Mouse (Mus musculus) neural tube, embryonic 15.5 days (tissue): ENCODE measurements around the gene Nkpd1. TPM values are rescaled to one million over a fixed set of nuclear protein-coding genes. Genes with fewer than 3 reads are reported as not detected.

ENCODE experiments used
- ATAC-seq: fragments of 200-750 bp; cut with Nextera tagmentation; 2 replicates; pipeline ENCODE4 v1.8.0; 2017; ENCODE audit warnings: mild to moderate bottlenecking, moderate TSS enrichment, moderate library complexity; ENCODE audit not compliant: low FRiP score
- H3K27ac ChIP-seq: fragments of 300-500 bp; sonication (generic); replicated peaks from 2 replicates; pipeline ENCODE4 v1.5.1; 2015; ENCODE audit warnings: mild to moderate bottlenecking, inconsistent platforms
- H3K27me3 ChIP-seq: fragments of 300-500 bp; sonication (generic); replicated peaks from 2 replicates; pipeline ENCODE4 v1.6.1; 2015; ENCODE audit warnings: inconsistent platforms
- H3K36me3 ChIP-seq: fragments of 300-500 bp; sonication (generic); 2 replicates; pipeline ENCODE4 v1.6.1; 2015; ENCODE audit warnings: inconsistent platforms
- H3K4me1 ChIP-seq: fragments of 300-500 bp; sonication (generic); 2 replicates; pipeline ENCODE4 v1.6.1; 2015; ENCODE audit warnings: inconsistent platforms
- H3K4me2 ChIP-seq: fragments of 300-500 bp; sonication (generic); 2 replicates; pipeline ENCODE4 v1.6.1; 2015; ENCODE audit warnings: inconsistent platforms, mild to moderate bottlenecking, moderate library complexity
- H3K4me3 ChIP-seq: fragments of 300-500 bp; sonication (generic); replicated peaks from 2 replicates; pipeline ENCODE4 v1.5.1; 2015; ENCODE audit warnings: mild to moderate bottlenecking, inconsistent platforms
- H3K9ac ChIP-seq: fragments of 300-500 bp; sonication (generic); replicated peaks from 2 replicates; pipeline ENCODE4 v1.6.1; 2015; ENCODE audit warnings: mild to moderate bottlenecking, inconsistent platforms
- H3K9me3 ChIP-seq: fragments of 300-500 bp; sonication (generic); replicated peaks from 2 replicates; pipeline ENCODE4 v1.6.1; 2016; ENCODE audit warnings: inconsistent platforms
- WGBS: fragments of 180-500 bp; shearing (Covaris S2); methylation state at CpG from one replicate; pipeline ENCODE4 v1.1.7; 2015; ENCODE audit warnings: mixed read lengths; 5-methylcytosine and 5-hydroxymethylcytosine counted together
- polyA plus RNA-seq: library from polyadenylated mRNA; unstranded; fragments of >200 nt; fragmentation: Nextera tagmentation; extraction: Ambion mirVana; gene quantifications from 2 replicates; pipeline ENCODE4 v1.2.1, GENCODE M21; 2015

Gene Nkpd1
- polyA plus RNA-seq, 1 experiment from 2014 or later = 1.2 TPM

- H3K4me3 ChIP-seq = peak overlapping the region; percentile 35
- H3K9me3 ChIP-seq = no peaks in the 10 kb centered on the region
- H3K9ac ChIP-seq = peak overlapping the region; percentile 18; the same call in 1 of the 2 replicates
- H3K4me2 ChIP-seq = peak overlapping the region; percentile 59
- peaks cover 68% of the 10 kb centered on the region for H3K27me3 ChIP-seq
- WGBS = 6% methylated on average over 31 of the region's 31 CpGs
- H3K36me3 ChIP-seq = no peaks in the 10 kb centered on the region
- no peak overlapping the region for H3K27ac ChIP-seq
- no peak; the same call in 1 of the 2 replicates for ATAC-seq
- peaks cover 13% of the 10 kb centered on the region; the same call in 1 of the 2 replicates for H3K4me1 ChIP-seq
These were observed 28.1 kb upstream of the Nkpd1 start for GRCm38 (mm10) chr7:19489525-19489924.

- Histone ChIP-seq H3K4me3 (no peak overlapping the region), H3K9me3 (no peaks in the 10 kb centered on the region), H3K27ac (no peak overlapping the region), H3K4me1 (peaks cover 13% of the 10 kb centered on the region; the same call in 1 of the 2 replicates), H3K9ac (0 out of 2 replicates have a peak overlapping the region, but pooled peaks have one; percentile 8), H3K36me3 (no peaks in the 10 kb centered on the region), H3K4me2 (peak overlapping the region; percentile 37), H3K27me3 (peaks cover 66% of the 10 kb centered on the region)
- ATAC-seq = no peak
- 2% methylated on average over 26 of the region's 26 CpGs for WGBS
These were observed 25.9 kb upstream of the Nkpd1 start for GRCm38 (mm10) chr7:19491731-19492130.

DNA sequence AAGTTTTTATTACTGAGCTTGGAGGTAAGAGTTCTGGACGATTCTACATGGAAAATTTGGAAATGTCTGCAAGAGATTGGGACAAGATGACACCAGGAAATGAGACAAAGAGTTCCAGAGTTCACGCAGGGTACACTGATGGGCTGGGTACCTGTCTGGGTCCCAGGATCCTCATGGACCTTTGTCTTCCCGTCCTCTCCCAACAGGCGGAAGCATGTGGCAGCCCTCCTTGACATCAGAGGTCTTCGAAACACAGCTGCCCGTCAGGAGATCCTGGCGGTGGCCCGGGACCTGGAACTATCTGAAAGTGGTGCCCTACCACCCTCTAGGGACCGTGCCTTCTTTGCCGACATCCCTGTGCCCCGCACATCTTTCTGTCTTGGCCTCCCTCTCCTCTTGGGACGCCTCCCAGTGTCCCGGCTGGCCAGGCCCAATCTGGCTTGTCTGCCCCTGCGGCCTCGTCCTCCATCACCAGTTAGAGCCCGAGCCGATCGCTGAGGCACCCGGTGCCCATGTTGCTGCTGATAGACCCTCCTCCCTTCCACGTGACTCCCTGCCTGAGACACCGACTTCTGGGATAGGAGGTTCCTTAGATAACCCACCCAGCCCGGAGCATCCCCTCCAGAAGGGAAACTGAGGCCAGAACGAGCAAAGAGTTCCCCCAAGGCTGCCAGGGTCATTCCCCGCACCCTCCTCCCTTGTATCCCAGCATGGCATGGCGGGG, 22.7 kb upstream of the Nkpd1 start:
- ATAC-seq = no peak
- WGBS = 87% methylated on average over 25 of the region's 25 CpGs

DNA sequence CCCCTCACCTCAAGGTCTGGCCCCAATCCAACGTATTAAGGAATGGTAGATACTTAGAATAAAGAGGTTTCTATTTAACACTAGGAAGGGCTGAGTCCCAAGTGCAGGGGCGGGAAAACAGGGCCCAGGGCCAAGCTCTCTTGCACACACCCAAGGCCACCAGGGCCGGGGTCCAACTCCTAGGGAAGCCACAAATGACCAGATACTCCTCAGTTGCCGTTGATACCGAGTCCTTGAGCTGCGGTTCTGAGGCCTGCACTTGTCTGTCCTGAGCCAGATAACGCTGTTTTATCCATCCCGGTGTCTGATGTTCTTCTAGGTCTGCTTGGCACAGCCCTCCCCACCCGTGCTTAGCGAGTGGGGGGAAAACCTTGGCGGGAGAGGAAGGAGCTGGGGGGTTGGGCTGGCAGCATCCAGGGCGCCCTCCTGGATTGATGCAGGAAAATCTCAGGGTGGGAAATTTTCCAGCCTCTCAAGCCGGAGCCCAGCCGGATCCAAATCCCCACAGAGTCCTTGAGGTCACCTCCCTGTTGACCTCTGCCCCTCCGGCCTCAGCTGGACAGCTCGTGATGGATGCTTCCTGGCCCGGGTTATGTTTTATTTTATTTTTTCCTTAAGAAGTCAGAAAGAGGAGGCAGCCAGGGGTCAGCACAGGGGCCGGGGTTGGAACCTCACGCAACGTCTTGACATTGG, 22.0 kb upstream of the Nkpd1 start:
- 80% methylated on average over 20 of the region's 20 CpGs for WGBS
- Histone ChIP-seq H3K9ac (no peak overlapping the region), H3K4me2 (no peak overlapping the region), H3K36me3 (no peaks in the 10 kb centered on the region), H3K4me3 (no peak overlapping the region), H3K9me3 (no peaks in the 10 kb centered on the region), H3K27ac (no peak overlapping the region), H3K27me3 (peaks cover 30% of the 10 kb centered on the region), H3K4me1 (peaks cover 5% of the 10 kb centered on the region; the same call in 1 of the 2 replicates)
- no peak for ATAC-seq

More for the DNA sequence above, 22.7 kb upstream of the Nkpd1 start:
- H3K4me2 ChIP-seq = no peak overlapping the region
- no peak overlapping the region for H3K27ac ChIP-seq
- no peak overlapping the region for H3K9ac ChIP-seq
- H3K9me3 ChIP-seq = no peaks in the 10 kb centered on the region
- H3K4me3 ChIP-seq = no peak overlapping the region
- H3K36me3 ChIP-seq = no peaks in the 10 kb centered on the region
- H3K4me1 ChIP-seq = peaks cover 6% of the 10 kb centered on the region; the same call in 1 of the 2 replicates
- peaks cover 37% of the 10 kb centered on the region for H3K27me3 ChIP-seq

DNA sequence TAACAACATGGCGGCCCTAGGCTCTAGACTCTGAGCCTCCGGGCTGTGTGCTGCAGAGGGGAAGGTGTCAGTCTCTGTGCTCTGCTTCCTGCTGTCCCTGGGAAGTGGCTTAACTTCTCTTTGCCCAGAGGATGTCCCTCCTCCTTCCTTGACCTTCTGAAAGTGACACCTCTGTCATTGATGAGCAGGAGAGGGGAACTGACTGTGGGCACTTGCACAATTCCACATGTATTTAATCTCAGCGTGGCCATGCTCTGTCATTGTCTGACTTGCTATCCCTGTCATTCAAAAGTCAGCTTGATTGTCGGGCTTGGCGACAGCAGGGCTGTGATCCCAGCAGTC, 21.5 kb upstream of the Nkpd1 start:
- WGBS = 86% methylated on average over 5 of the region's 5 CpGs
- H3K4me3 ChIP-seq = no peak overlapping the region
- H3K27ac ChIP-seq = no peak overlapping the region
- H3K27me3 ChIP-seq = peaks cover 25% of the 10 kb centered on the region
- no peak for ATAC-seq
- no peaks in the 10 kb centered on the region for H3K9me3 ChIP-seq
- H3K9ac ChIP-seq = no peak overlapping the region
- no peaks in the 10 kb centered on the region for H3K36me3 ChIP-seq
- peaks cover 5% of the 10 kb centered on the region; the same call in 1 of the 2 replicates for H3K4me1 ChIP-seq
- no peak overlapping the region for H3K4me2 ChIP-seq

- H3K9me3 ChIP-seq = no peaks in the 10 kb centered on the region
- no peak overlapping the region for H3K27ac ChIP-seq
- H3K36me3 ChIP-seq = no peaks in the 10 kb centered on the region
- ATAC-seq = no peak
- no peak overlapping the region for H3K4me3 ChIP-seq
- no peaks in the 10 kb centered on the region; the same call in 1 of the 2 replicates for H3K4me1 ChIP-seq
- no peak overlapping the region for H3K9ac ChIP-seq
- peaks cover 6% of the 10 kb centered on the region; the same call in 1 of the 2 replicates for H3K27me3 ChIP-seq
- WGBS = 91% methylated on average over 4 of the region's 4 CpGs
- H3K4me2 ChIP-seq = no peak overlapping the region
These were observed 19.3 kb upstream of the Nkpd1 start for GRCm38 (mm10) chr7:19498326-19498725.

- no peaks in the 10 kb centered on the region for H3K27me3 ChIP-seq
- no peaks in the 10 kb centered on the region for H3K36me3 ChIP-seq
- no peak overlapping the region for H3K4me2 ChIP-seq
- H3K9ac ChIP-seq = no peak overlapping the region
- WGBS = 74% methylated on average over 12 of the region's 12 CpGs
- H3K4me3 ChIP-seq = no peak overlapping the region
- no peaks in the 10 kb centered on the region for H3K9me3 ChIP-seq
- H3K27ac ChIP-seq = no peak overlapping the region
- H3K4me1 ChIP-seq = no peaks in the 10 kb centered on the region; the same call in 1 of the 2 replicates
- no peak for ATAC-seq
These were observed 16.9 kb upstream of the Nkpd1 start for GRCm38 (mm10) chr7:19500420-19501363.

DNA sequence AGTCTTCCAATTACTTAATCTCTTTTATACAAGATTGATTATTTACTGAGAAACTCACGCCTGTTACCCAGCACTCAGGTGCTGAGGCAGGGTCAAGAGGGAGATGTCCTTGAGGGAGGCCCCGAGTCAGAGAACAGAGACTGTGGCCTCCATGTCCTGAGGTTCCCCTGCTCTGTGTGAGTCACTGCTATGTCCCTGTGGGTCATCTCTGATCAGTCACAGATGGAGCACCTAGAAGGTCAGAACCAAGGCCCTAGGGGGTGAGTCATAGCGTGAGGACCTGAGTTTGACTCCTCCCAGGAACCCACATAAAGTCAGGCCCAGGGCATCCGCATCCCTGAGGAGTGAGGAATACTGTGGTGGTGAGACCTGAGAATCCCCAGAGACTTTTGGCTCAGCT, 16.0 kb upstream of the Nkpd1 start:
- WGBS = 81% methylated on average over 4 of the region's 4 CpGs
- Histone ChIP-seq H3K27ac (no peak overlapping the region), H3K4me1 (no peaks in the 10 kb centered on the region; the same call in 1 of the 2 replicates), H3K4me3 (no peak overlapping the region), H3K9me3 (no peaks in the 10 kb centered on the region), H3K4me2 (no peak overlapping the region), H3K9ac (no peak overlapping the region), H3K36me3 (no peaks in the 10 kb centered on the region), H3K27me3 (no peaks in the 10 kb centered on the region)
- ATAC-seq = no peak

DNA sequence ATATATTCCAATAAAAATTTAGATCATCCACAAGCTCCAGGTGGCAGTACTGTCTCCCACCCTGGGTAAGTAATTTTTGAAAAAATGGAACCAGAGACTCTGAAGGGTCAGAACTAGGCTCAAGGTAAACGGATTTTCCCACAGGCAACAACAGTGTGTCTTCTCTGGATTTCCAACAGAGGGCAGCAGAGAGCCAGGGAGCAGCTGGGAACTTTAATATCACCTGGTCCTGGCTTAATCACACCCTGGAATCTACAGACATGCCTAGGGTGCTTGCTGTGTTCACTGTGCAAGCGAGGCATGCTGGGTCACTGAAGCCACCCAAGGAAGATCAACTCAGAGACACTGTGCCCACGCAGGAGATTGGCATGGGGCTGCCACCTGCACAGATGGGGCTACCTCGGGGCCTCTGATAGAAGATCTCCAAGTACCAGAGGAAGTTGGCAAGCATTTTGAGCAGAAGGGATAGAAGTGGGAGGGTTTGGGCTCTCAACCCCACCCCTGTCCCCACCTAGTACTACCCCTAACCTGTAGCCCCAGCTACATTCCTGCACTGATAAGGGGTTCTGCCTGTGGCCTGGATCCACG, 14.1 kb upstream of the Nkpd1 start:
- Histone ChIP-seq H3K4me2 (no peak overlapping the region), H3K9me3 (no peaks in the 10 kb centered on the region), H3K4me1 (peaks cover 11% of the 10 kb centered on the region), H3K36me3 (no peaks in the 10 kb centered on the region), H3K27me3 (no peaks in the 10 kb centered on the region), H3K27ac (no peak overlapping the region), H3K9ac (no peak overlapping the region), H3K4me3 (no peak overlapping the region)
- no peak for ATAC-seq
- 41% methylated on average over 5 of the region's 5 CpGs for WGBS

GRCm38 (mm10) chr7:19506326-19506725, 11.3 kb upstream of the Nkpd1 start:
- Histone ChIP-seq H3K27me3 (no peaks in the 10 kb centered on the region), H3K4me3 (peak overlapping the region; percentile 70), H3K9ac (no peak overlapping the region), H3K36me3 (no peaks in the 10 kb centered on the region), H3K4me2 (peak overlapping the region; percentile 85), H3K9me3 (no peaks in the 10 kb centered on the region), H3K4me1 (peaks cover 22% of the 10 kb centered on the region), H3K27ac (no peak overlapping the region)
- 29% methylated on average over 6 of the region's 6 CpGs for WGBS
- ATAC-seq = no peak
